Mouse (Mus musculus) liver, embryonic 14.5 days (tissue): Measurements from ENCODE around the gene Rbbp4.

Experiments used
- CTCF ChIP-seq: IDR thresholded peaks from 2 replicates; pipeline ENCODE4 v1.5.1; 2016; ENCODE audit warnings: antibody characterized with exemption, low read depth, control low read depth
- EP300 ChIP-seq: IDR thresholded peaks from 2 replicates; pipeline ENCODE4 v1.6.1; 2016; ENCODE audit warnings: antibody characterized with exemption, low read depth

GRCm38 (mm10) chr4:129286683-129287471 lies 48.3 kb downstream of the Rbbp4 start:
- TF ChIP-seq CTCF (0 out of 2 replicates have a peak, but pooled peaks have one; percentile 8), EP300 (no peak)
